Mouse (Mus musculus): ENCODE results near the gene Guk1.
"Not testable (repeated sequence)": the region's sequence is repeated elsewhere in the genome, so short reads cannot be mapped to it uniquely, and the experiment has no call there.

Gene Guk1

GRCm38 (mm10) chr11:59192059-59192386, at the start of gene Guk1:
Gene Guk1 (minus strand): TSS chr11:59192212.
- no peak for DNase-seq (ENCODE audit: low read depth)

DNA sequence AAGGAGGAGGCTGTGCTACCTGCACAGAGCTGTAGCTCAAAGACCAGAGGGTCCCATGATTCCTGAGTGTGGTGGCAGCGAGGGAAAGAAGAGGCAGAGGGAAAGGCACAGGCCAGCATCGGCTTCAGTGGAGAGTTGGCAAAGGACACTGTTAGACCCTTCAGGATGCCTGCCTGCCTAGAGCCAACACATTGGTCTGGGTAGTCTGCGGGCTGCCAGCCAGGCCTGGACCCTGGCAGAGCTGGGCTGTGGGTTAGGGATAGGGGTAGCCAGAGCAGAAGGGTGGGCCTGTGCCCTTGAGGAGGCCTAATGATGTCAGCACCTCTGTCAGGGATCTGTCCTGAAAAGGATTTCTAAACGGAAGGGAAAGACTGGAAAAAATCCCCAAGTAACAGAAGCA, 47.8 kb upstream of the Guk1 start:
- DNase-seq (ENCODE audit: low read depth), result no peak

- no peak for DNase-seq (ENCODE audit: low read depth)
Observed at GRCm38 (mm10) chr11:59239428-59239785, 47.4 kb upstream of the Guk1 start.

DNA sequence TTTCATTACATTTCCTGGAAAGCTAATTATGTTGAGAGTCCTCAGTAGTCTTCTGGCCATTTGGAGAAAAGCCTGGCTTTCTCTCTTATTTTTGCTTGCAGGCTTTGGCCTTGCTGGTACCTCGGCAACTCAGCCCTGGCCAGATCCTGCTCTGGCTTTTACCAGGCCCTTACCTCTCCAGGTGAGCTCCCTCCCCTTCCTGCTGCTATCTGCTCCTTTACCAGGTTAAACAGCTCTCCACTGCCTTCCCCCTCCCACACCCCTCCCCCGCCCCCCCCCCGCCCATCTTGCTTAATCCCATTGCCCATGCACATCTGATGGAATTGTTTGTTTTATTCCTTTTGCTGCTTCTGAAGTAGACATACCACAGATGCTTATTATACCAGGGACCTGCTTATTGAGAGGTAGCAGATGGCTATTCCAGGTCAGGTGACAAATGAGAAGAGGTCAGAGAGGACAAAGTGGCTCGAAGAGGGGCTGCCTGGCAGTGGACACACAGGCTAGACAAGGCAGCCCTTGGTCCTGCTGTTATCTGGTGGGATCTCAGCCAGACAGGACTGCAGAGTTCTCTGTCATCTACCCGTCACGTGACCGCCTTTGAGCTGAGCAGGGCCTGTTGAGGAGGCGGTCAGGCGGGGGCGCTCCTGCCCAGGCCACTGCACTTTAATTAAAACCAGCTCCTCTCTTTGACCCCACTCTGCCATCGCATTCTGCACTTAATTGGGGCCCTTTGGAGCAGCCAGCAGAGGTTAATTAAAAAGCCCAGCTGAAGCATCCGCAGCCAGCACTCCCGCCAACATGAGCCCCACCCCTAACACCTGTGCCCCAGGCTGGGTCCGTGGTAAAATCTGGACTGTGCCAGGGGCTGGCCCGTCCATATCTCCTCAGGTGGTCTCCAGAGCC, 46.8 kb upstream of the Guk1 start:
- no peak for DNase-seq (ENCODE audit: low read depth)

DNA sequence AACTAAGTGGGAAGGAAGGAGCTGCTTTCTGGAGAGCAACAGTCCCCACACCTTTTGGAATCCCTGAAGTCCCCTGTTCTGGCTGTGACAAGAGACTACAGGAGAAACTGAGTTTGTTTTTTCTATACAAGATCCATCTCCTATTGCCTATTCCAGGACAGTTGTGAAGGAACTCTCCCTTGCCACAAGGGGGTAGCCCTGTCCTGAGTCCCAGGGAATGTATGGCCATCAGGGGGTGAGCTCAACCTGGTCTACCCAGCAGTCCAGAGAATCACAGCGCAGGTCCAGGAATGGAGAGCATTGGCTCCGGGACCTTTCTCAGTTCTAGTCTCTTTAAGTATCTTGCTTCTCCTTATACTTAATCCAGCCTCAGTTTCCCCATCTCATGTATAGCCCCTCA, 40.8 kb upstream of the Guk1 start:
- no peak for DNase-seq (ENCODE audit: low read depth)

GRCm38 (mm10) chr11:59230144-59230760, 38.2 kb upstream of the Guk1 start:
- DNase-seq (ENCODE audit: low read depth), result no peak

DNA sequence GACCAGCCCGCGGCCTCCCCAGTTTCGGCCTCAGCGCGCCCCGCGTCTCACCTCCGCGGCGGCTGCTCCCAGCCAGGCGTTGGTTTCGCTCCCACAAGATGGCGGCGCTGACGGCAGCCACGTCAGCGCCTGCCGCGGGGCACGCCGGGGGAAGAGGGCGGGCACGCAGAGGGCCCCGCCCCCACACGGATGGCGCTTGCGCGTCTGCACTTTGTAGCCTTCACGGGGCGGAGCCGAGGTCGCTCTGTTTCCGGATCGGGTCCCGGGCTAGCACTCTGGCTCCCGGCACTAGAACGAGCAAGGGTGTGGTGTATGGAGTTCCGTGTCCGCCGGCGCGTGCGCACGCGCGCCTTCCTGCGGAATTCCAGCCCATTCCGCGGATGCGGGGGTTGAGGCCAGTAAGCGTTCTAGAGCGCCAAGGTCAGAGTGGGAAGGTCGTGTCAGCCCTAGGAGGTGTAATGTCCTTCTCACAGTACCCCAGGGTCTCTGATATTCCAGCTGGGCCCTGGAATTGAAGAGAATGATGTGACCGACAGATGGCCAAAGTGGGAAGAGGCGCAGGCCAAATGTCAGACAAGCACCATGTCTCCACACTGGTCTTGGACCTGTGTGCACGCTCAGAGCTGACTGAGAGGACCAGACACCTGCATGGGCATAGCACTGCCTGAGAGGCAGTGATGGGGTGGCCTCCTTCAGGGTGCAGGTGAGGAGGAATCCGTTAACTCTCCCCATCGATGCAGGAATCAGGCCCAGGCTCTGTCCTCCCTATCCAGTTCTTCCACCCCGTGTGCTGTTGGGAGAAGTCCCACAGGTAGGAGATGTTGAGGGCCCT, 36.3 kb upstream of the Guk1 start, which contains the start of gene Arf1:
Gene Arf1 (minus strand): TSS at position 149 of the 832 bp plus-strand sequence.
- DNase-seq (ENCODE audit: low read depth), result peak; percentile 91

- no peak for DNase-seq (ENCODE audit: low read depth)
Observed at GRCm38 (mm10) chr11:59227604-59228121, 35.7 kb upstream of the Guk1 start.

DNA sequence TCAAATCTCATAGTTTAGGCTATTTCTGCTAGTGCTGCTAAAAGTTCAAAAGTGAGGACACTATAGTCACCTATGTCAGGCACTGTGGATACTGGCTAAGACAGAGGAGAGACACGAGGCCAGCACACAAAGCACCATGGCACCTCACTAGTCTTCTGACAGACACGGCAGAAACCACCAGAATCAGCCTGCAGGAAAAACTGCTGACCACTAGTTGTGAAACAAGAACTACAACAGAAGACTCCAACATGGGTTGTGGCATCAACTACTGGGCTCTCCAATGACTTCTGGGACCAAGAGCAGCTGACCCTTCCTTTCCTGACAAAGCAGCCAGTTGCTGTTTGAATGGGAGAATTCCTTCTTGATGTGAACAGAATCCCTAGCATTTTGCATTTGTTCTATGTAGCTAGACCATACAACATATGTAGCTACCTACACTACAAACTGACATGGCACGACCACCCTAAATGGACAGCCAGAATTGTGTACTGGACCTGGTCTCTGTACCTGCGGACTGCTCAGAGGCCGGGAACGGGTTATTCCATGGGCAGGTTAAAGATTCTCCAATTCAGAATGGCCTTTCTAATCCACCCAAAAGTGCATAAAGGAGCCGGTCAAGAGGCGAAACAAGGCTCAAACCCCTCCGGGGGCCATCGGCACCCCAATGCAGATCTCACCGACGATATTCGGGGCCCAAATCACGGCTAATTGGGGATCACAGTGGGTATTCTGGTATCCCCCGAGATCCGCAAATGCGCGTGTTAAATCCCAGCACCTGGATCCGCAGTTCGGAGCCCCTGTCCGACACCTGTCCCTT, 35.0 kb upstream of the Guk1 start:
- no peak for DNase-seq (ENCODE audit: low read depth)

DNA sequence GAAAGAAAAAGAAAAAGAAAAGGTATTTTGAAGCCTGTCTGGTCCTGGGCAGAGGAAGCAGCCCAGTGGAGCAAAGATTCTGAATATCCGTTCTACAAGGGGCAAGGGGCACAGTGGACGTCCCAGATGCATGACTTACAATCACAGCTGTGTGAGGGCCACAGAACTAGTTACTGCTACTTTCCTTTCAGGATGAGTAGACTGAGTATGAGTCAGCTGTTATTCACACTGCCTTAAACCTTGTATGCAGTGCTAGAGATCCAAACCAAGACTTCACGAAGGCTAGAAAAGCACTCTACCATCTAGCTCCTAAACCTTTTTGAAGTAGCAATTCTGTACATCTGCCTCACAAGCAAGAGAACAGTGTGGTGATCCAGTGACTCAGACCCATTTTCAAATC, 34.2 kb upstream of the Guk1 start:
- DNase-seq (ENCODE audit: low read depth), result no peak

DNA sequence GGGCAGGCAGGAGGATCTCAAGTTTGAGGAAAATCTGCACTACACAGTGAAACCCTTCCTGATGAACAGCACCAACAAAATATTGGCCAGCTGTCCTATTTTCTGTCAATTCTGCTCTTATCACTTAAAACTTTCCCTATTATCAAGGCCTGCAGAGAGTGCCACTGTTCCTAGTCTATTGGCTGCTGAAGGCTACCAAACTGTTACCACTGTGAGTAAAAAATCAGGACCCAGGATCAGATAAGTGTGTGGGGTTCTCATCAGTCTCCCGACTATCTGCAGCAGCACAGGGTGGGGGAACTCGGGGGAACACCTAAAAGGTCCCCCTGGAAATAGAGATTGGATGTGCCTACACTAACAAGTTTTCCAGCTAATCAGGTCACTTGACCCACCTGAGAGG, 33.2 kb upstream of the Guk1 start:
- no peak for DNase-seq (ENCODE audit: low read depth)

- DNase-seq (ENCODE audit: low read depth), result no peak
Observed at GRCm38 (mm10) chr11:59224470-59224869, 32.5 kb upstream of the Guk1 start.

DNA sequence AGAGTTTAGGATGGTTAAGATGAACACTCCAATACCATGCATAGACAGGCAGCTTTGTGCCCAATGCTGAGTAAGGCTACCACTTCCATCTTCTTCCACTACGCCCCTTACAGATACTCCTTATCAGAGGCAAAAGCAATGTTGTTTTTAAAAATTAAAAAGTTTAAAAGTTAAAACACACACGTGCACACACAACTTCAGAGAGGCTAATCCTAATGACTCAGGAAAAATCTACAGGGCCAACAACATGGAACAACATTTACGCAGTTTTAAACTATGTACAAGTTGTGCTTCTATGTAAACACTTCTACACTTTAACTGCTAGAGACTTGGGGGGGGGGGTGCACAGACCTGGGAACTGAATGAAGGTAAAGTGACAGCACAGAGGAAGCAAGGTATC, 32.0 kb upstream of the Guk1 start:
- no peak for DNase-seq (ENCODE audit: low read depth)

- DNase-seq (ENCODE audit: low read depth), result no peak
Observed at GRCm38 (mm10) chr11:59222306-59222705, 30.3 kb upstream of the Guk1 start.

DNA sequence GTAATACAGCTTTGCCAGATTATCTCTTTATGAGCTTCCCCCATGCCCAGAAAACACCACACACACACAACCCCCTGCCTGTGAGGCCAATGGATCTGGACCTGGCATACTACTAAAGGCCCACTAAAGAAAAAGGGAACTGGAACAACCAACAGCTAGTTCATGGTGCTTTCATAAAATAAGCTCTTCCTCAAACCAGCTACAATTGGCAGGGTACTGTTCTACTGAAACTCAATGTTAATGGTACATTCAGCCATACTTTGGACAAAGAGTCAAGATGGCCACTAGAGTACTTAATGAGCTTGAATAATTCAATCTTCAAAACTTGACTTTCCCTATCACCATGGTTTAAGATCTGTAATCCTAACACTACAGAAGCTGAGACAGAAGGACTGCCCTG, 29.6 kb upstream of the Guk1 start:
- no peak for DNase-seq (ENCODE audit: low read depth)

GRCm38 (mm10) chr11:59219064-59219463, 27.1 kb upstream of the Guk1 start:
- no peak for DNase-seq (ENCODE audit: low read depth)

DNA sequence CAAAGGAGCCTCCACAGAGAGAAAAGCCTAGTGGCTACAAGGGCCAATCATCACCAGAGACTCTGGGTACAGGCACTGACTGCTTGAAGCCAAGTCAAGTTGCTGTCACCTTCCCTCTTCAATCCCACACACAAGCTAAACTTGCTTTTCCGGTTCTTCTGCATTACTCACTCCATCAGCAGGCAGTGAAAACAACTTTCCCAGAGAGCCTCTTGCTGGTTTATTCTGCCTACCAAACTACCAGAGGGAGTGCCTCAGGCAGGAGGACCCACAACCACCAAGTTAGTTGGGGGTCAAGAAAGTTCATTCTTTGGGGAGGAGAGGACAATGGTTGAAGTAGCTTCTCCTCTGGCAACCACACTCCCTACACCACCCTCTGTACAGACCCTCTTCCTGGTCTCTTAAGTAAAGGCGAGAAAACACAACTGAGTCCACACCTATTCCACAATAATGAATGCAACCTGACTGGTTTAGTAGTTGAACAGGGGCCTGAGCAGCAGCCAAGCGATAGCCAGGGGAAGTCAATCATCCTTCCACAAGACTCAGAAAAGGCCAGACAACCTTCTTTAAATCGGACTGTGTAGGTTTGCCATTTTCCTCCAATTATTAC, 26.5 kb upstream of the Guk1 start:
- DNase-seq (ENCODE audit: low read depth), result no peak

DNA sequence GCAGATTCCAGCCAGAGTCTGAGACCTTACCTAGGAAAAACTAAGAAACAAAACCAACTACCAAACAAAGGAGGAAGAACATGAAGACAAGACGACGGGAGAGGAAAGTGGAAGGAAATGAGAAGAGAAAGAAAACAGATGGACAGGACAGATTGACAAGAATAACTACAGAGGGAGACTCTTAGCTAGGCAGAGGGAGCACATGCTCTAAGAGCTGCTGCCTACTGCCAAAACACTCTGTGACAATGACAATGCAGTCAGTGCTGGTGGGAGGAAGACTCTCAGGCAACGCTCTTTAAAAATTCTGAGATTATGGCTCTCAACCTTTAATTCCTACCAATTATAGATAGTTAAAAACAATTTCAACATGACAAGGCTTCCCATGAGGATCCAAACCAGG, 24.9 kb upstream of the Guk1 start:
- no peak for DNase-seq (ENCODE audit: low read depth)

DNA sequence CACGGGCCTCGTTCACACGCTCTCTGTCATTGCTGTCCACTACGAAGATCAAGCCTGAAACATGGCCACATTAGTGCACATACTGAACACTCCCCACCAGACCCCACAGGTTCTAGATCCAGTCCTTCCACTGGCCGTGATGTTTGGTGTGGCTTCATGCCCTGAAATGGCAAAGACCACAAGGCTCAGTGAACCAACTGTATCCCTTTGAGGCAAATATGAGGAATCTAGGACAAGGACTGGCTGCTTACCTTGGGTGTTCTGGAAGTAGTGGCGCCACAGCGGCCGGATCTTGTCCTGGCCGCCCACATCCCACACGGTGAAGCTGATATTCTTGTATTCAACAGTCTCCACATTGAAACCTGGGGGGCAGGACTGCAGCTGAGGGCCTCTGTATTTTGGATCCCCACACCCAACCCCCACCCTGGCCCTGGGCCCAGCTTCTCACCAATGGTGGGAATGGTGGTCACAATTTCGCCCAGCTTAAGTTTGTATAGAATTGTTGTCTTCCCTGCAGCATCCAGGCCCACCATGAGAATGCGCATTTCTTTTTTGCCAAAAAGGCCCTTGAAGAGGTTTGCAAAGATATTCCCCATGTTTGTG, 21.0 kb upstream of the Guk1 start:
- no peak for DNase-seq (ENCODE audit: low read depth)

- DNase-seq (ENCODE audit: low read depth), result not testable (repeated sequence)
Observed at GRCm38 (mm10) chr11:59212320-59212719, 20.3 kb upstream of the Guk1 start.

DNA sequence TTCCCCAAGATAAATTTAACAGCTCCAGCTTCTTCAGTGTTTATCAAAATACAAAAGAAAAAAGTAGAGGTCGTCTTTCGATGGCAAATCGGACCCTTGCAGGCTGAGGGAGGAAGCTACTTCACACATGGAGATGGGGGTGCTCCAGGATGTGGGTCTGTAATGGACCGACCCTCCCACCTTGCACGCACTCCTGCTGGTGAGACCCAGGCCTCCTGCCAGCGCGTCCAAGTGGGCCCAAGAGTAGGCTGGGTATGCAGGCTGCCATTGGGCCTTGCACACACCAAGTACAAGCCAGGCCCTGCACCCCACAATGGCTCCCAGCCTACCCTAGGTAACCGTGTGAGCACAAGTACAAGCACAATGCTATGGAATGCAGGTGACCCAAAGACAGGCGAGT, 19.5 kb upstream of the Guk1 start:
- DNase-seq (ENCODE audit: low read depth), result not testable (repeated sequence)

Measured in fibroblast of lung, adult 2 months (primary cell).